Mouse (Mus musculus): ENCODE measurements around the gene Stoml1.

Gene Stoml1

GRCm38 (mm10) chr9:58303599-58304271 is 50.8 kb downstream of the Stoml1 start:
- DNase-seq (ENCODE audit: low spot score), result no peak

- DNase-seq (ENCODE audit: low spot score), result no peak
Measured at GRCm38 (mm10) chr9:58305686-58306085, 52.7 kb downstream of the Stoml1 start.

- peak; percentile 40 for DNase-seq (ENCODE audit: low spot score)
Measured at GRCm38 (mm10) chr9:58308395-58308794, 55.4 kb downstream of the Stoml1 start.

GRCm38 (mm10) chr9:58310043-58310660 is 57.2 kb downstream of the Stoml1 start:
- DNase-seq (ENCODE audit: low spot score), result no peak

GRCm38 (mm10) chr9:58311191-58311910 is 58.4 kb downstream of the Stoml1 start:
- no peak for DNase-seq (ENCODE audit: low spot score)
